Mouse (Mus musculus) intestine, embryonic 15.5 days (tissue): ENCODE measurements at regions not wholly inside any gene's neighbourhood (a gene's known extent, or its start where the extent isn't known, plus 50 kb on each side); places are given as distances from the start of the nearest gene placed in this dataset.

Experiments used
- ATAC-seq: fragments of 200-750 bp; cut with Nextera tagmentation; 2 replicates; pipeline ENCODE4 v1.8.0; 2017; ENCODE audit warnings: moderate TSS enrichment, moderate library complexity
- H3K27ac ChIP-seq: fragments of 300-500 bp; sonication (generic); 2 replicates; pipeline ENCODE4 v1.5.1; 2015; ENCODE audit warnings: mild to moderate bottlenecking, inconsistent platforms
- H3K27me3 ChIP-seq: fragments of 300-500 bp; sonication (generic); replicated peaks from 2 replicates; pipeline ENCODE4 v1.6.1; 2015; ENCODE audit warnings: inconsistent platforms
- H3K36me3 ChIP-seq: fragments of 300-500 bp; sonication (generic); 2 replicates; pipeline ENCODE4 v1.6.1; 2015; ENCODE audit warnings: inconsistent platforms
- H3K4me1 ChIP-seq: fragments of 300-500 bp; sonication (generic); replicated peaks from 2 replicates; pipeline ENCODE4 v1.6.1; 2015; ENCODE audit warnings: inconsistent platforms
- H3K4me2 ChIP-seq: fragments of 300-500 bp; sonication (generic); replicated peaks from 2 replicates; pipeline ENCODE4 v1.6.1; 2015; ENCODE audit warnings: mild to moderate bottlenecking, inconsistent platforms
- H3K4me3 ChIP-seq: fragments of 300-500 bp; sonication (generic); replicated peaks from 2 replicates; pipeline ENCODE4 v1.5.1; 2015; ENCODE audit warnings: inconsistent platforms
- H3K9ac ChIP-seq: fragments of 300-500 bp; sonication (generic); 2 replicates; pipeline ENCODE4 v1.6.1; 2015; ENCODE audit warnings: inconsistent platforms
- H3K9me3 ChIP-seq: fragments of 300-500 bp; sonication (generic); 2 replicates; pipeline ENCODE4 v1.6.1; 2016; ENCODE audit warnings: inconsistent platforms
- WGBS: fragments of 180-500 bp; shearing (Covaris S2); methylation state at CpG from one replicate; pipeline ENCODE4 v1.1.7; 2015; 5-methylcytosine and 5-hydroxymethylcytosine counted together

DNA sequence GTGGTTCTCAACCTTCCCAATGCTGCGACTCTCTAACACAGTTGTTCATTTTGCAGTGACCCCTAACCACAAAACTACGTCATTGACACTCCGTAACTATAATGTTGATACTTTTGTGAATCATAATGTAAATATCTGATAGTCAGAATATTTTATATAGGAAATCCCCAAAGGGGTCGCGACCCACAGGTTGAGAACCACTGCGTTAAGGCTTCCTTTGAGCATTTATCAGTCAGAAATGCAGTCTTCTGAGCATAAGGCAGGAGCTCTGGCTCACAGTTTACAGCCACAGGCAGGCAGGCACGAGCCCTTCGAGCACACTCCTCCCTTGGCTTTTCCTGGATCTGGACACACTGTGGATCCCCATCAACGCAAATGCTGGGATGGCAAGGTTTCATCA, 57.0 kb downstream of the Nxnl2 start:
- Histone ChIP-seq H3K36me3 (no peaks in the 10 kb centered on the region), H3K9ac (no peak overlapping the region), H3K4me2 (no peak overlapping the region), H3K4me3 (no peak overlapping the region), H3K4me1 (no peaks in the 10 kb centered on the region), H3K27ac (no peak overlapping the region), H3K9me3 (no peaks in the 10 kb centered on the region), H3K27me3 (no peaks in the 10 kb centered on the region)
- WGBS: 76% methylated on average over 9 of the region's 9 CpGs
- ATAC-seq: no peak

DNA sequence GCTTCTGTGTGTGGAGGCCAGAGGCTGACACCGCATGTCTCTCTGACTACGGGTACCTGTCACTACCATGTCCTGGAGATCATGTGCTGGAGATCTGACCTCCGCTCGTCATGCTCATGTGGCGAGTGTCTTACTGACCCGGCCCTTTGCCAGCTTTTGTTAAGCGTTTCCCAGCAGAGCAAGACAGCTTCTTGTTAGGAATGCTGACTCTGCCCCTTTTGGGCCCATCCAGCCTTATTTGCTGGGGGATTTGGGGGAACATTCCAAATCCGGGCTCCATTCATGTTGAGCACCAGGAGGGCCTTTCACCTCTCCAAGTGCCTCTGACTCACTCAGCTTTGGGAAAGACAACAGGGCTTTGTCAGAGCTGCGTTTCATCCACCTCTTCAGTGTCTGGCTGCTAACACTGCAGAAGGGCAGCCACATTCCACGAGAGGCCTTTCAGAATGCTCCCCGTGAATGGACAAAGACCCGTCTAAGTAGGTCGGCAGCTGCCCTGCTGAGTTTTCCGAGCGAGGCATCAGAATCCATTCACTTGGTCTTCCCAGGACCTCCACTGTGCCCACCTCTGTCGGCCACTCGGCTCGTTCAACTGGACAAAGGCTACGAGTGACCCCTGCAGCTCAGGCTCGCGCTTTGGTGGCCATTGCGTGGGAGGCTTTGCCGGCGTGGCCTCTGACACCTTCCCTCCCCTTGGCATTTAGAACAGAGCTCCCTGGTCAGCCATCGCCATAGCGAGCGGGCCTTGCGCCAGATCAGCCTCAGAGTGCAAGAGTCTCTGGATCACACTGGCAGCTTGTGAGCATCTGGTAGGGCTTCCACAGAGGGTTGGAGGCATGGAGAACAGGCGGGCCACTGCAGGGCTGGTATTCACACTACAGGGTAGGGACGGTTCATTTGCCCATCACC, 58.3 kb downstream of the Nxnl2 start:
- Histone ChIP-seq H3K4me1 (no peaks in the 10 kb centered on the region), H3K4me3 (no peak overlapping the region), H3K36me3 (no peaks in the 10 kb centered on the region), H3K4me2 (no peak overlapping the region), H3K9me3 (no peaks in the 10 kb centered on the region), H3K27me3 (no peaks in the 10 kb centered on the region), H3K27ac (no peak overlapping the region), H3K9ac (no peak overlapping the region)
- 75% methylated on average over 30 of the region's 30 CpGs for WGBS
- ATAC-seq: no peak

DNA sequence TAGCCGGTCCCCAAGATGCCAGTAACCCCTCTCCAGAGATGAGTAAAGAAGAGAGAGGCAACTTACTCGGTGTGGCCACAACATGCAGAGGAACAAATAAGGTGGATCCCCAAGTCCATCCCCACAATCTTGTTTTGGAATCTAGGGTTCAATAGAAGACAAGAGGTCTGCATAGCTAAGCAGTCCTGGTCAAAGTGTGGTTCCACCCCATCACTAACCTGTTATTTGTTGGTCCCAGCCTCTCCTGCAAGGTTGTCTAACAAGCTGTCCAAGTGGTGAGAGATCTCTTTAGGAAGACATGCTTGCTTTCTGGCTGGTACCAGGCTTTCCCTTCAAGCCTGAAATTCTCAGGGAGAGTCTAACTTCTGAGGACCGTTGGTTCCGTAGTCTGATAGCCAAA, 59.0 kb downstream of the Nxnl2 start:
- Histone ChIP-seq H3K27ac (no peak overlapping the region), H3K4me2 (no peak overlapping the region), H3K9ac (no peak overlapping the region), H3K4me1 (no peaks in the 10 kb centered on the region), H3K4me3 (no peak overlapping the region), H3K27me3 (no peaks in the 10 kb centered on the region), H3K36me3 (no peaks in the 10 kb centered on the region), H3K9me3 (no peaks in the 10 kb centered on the region)
- WGBS: 95% methylated on average over 4 of the region's 4 CpGs
- no peak for ATAC-seq

DNA sequence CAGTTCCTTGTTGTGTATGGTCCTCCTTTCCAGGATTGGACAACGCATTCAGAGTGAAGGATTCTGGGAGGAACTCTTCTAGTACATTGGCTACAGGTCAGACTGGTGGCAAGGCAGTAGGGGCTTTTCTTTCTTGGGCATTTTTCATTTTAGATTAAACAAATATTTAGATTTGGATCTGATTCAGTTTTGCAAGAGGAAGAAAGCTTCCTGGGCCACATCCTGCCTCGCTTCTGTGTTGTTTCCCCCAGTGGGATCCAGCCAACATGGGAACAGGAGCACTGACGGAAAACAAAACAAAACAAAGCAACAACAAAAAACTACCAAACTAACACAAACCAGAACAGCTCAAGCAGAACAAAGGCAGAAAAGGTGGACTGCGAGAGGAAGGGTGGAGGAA, 60.8 kb downstream of the Nxnl2 start:
- Histone ChIP-seq H3K4me2 (no peak overlapping the region), H3K36me3 (no peaks in the 10 kb centered on the region), H3K27me3 (no peaks in the 10 kb centered on the region), H3K4me3 (no peak overlapping the region), H3K9me3 (no peaks in the 10 kb centered on the region), H3K9ac (no peak overlapping the region), H3K4me1 (no peaks in the 10 kb centered on the region), H3K27ac (no peak overlapping the region)
- ATAC-seq: no peak
- 58% methylated on average over 4 of the region's 4 CpGs for WGBS

DNA sequence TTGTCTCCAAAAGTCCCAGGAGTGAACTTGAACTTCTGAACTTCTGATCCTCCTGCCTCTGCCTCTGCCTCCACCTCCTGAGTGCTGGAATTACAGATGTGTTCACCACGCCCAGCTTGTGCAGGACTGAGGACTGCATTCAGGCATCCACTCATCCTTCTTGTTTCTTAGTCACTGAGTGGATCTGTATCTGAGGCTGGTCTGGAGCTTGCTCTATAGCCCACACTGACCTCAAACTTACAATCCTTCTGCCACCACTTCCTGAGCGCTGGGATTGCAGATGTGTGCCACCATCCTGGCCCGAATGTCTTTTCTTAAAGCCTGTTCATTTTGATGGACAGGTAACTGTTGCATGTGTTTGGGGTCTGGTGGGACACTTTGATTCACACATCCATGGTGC, 76.6 kb downstream of the Nxnl2 start:
- H3K4me3 ChIP-seq: no peak overlapping the region
- H3K4me1 ChIP-seq: no peaks in the 10 kb centered on the region
- no peak for ATAC-seq
- H3K27me3 ChIP-seq: no peaks in the 10 kb centered on the region
- H3K27ac ChIP-seq: no peak overlapping the region
- H3K4me2 ChIP-seq: no peak overlapping the region
- 81% methylated on average over 3 of the region's 3 CpGs for WGBS
- H3K9ac ChIP-seq: no peak overlapping the region
- H3K9me3 ChIP-seq: no peaks in the 10 kb centered on the region
- H3K36me3 ChIP-seq: no peaks in the 10 kb centered on the region

DNA sequence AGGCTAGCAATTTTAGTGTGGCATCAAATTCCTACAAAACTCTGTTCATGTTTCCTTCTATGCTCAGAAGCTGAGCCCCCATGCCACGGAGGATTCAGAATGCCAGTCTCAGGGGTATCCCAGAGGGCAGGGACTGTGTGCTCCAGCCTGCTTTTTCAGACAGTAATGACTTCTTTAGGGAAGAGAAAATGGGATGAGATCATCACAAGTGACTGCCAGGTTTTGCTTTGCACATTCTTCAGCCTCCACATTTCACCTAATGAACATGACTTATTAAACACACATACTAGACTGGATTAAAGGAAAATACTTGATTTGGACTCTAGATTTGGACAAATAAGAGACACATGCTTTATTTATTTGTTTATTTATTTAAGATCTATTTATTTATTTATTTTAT, 82.5 kb downstream of the Nxnl2 start:
- H3K9me3 ChIP-seq: no peaks in the 10 kb centered on the region
- no peak overlapping the region for H3K4me2 ChIP-seq
- no peak overlapping the region for H3K27ac ChIP-seq
- H3K9ac ChIP-seq: no peak overlapping the region
- WGBS: 83% methylated on average over 1 of the region's 1 CpGs
- H3K4me1 ChIP-seq: no peaks in the 10 kb centered on the region; the same call in 1 of the 2 replicates
- H3K36me3 ChIP-seq: no peaks in the 10 kb centered on the region
- H3K4me3 ChIP-seq: no peak overlapping the region
- no peaks in the 10 kb centered on the region for H3K27me3 ChIP-seq
- no peak for ATAC-seq

DNA sequence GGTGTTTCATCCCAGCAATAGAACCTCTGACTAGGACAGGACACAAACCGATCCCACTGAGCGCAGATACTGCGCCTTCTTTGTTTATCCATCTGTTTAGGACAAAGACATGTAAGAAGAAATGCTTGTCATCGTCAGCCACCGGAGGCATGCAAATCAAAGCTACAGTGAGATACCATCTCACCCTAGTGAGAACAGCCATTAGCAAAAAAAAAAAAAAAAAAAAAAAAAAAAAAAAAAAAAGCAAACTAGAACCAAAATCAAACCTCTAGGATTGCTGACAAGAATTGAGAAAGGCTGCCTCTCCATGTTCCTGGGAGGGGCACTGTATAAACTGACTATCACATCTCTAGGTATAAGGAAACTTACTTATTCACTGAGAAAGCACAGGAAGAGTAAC, 84.9 kb downstream of the Nxnl2 start:
- H3K4me3 ChIP-seq: no peak overlapping the region
- H3K9ac ChIP-seq: no peak overlapping the region
- peaks cover 10% of the 10 kb centered on the region; the same call in 1 of the 2 replicates for H3K4me1 ChIP-seq
- H3K36me3 ChIP-seq: no peaks in the 10 kb centered on the region
- H3K27me3 ChIP-seq: no peaks in the 10 kb centered on the region
- H3K9me3 ChIP-seq: no peaks in the 10 kb centered on the region
- no peak overlapping the region for H3K4me2 ChIP-seq
- no peak overlapping the region for H3K27ac ChIP-seq
- WGBS: 84% methylated on average over 5 of the region's 5 CpGs
- no peak for ATAC-seq

DNA sequence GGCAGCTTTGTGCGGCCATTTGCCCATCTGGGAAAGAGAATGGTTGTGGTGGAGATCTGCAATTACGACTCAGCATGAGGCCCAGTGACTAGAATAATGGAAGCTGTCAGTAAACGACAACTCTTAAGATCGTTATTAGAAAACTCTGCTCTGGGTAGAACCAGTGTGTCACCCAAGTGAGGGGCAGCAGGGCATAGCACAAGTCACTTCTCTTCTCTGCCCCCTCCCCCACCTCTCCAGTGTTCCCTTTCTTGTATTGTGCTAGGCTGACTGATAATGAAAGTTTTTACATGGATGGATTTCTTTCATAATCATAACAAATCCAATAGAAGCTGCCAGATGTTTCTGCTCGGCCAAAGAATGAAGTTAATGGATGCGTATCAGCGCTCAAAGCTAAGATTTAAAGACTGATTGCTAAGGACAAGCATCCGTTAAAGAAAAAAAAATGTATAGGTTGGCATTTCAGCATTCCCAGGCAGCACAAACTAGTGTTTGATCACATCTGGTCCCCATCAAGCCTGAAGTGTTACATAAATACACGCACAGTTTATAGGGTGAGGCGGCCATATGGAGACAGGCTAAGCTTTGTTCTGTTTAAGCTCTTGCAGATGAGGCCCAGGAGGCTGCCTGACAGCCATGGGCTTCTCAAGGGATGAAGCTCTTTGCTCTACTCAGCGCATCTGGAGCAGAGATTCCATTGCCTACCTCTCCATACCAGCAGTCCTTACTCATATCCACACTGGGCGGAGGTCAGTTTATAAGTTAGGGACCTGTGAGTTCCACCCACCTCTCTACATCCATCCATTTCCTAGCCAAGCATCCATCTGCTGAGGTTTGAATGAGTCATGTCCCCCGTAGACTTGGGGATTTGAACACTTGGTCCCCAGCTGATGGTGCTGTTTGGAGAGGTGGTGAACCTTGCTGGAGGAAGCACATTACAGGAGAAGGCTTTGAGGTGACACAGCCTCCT, 88.2 kb downstream of the Nxnl2 start:
- Histone ChIP-seq H3K27me3 (no peaks in the 10 kb centered on the region), H3K4me3 (no peak overlapping the region), H3K9me3 (no peaks in the 10 kb centered on the region), H3K36me3 (no peaks in the 10 kb centered on the region), H3K27ac (peak overlapping the region; percentile 67), H3K9ac (no peak overlapping the region), H3K4me1 (peaks cover 17% of the 10 kb centered on the region; the same call in 1 of the 2 replicates), H3K4me2 (no peak overlapping the region)
- 35% methylated on average over 13 of the region's 13 CpGs for WGBS
- ATAC-seq: peak; percentile 93

DNA sequence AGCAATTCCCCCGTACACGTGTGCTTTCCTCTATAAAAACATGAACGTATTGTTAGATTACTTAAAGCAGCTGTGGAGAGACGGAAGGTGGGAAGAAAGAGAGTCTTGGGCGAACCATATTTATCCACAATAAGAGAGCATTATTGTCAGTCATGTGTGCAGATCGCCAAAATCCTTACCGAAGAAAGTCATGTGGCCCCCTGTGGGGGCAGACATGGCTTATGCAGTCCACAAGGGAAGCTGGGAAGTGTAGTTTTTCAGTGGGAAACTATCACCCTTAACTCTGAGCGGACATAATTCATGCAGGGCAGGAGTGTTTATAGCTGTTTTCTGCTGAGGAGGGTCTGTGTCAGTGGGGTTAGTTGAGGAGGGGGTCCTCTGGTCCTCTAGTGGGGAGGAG, 90.8 kb downstream of the Nxnl2 start:
- Histone ChIP-seq H3K9me3 (no peaks in the 10 kb centered on the region), H3K4me2 (peak overlapping the region; percentile 26; the same call in 1 of the 2 replicates), H3K27me3 (no peaks in the 10 kb centered on the region), H3K4me1 (peaks cover 17% of the 10 kb centered on the region; the same call in 1 of the 2 replicates), H3K9ac (no peak overlapping the region), H3K4me3 (no peak overlapping the region), H3K36me3 (no peaks in the 10 kb centered on the region), H3K27ac (0 out of 2 replicates have a peak overlapping the region, but pooled peaks have one; percentile 17)
- ATAC-seq: no peak
- WGBS: 60% methylated on average over 8 of the region's 8 CpGs

DNA sequence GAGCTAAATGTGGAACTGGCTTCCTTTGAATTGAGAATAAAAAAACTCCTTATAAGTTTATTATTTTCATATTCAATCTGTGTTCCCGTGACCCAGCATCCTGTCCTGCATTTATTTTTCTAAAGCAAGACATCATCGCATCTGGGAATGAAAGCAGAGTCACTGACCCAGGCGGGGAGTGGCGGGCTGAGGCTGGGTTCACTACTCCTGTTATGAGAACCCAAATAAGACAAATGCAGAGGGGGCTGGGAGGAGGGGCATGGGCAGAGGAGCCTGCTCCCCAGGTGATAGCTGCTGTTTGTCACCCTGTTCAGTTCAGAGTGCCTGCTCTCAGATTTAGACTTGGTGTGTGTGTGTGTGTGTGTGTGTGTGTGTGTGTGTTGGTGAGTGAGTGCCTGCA, 102.0 kb downstream of the Nxnl2 start:
- H3K9ac ChIP-seq: no peak overlapping the region
- H3K27ac ChIP-seq: no peak overlapping the region
- peaks cover 8% of the 10 kb centered on the region; the same call in 1 of the 2 replicates for H3K4me1 ChIP-seq
- 69% methylated on average over 4 of the region's 4 CpGs for WGBS
- no peak overlapping the region for H3K4me2 ChIP-seq
- no peaks in the 10 kb centered on the region for H3K27me3 ChIP-seq
- no peaks in the 10 kb centered on the region for H3K9me3 ChIP-seq
- no peak for ATAC-seq
- H3K4me3 ChIP-seq: no peak overlapping the region
- H3K36me3 ChIP-seq: no peaks in the 10 kb centered on the region

DNA sequence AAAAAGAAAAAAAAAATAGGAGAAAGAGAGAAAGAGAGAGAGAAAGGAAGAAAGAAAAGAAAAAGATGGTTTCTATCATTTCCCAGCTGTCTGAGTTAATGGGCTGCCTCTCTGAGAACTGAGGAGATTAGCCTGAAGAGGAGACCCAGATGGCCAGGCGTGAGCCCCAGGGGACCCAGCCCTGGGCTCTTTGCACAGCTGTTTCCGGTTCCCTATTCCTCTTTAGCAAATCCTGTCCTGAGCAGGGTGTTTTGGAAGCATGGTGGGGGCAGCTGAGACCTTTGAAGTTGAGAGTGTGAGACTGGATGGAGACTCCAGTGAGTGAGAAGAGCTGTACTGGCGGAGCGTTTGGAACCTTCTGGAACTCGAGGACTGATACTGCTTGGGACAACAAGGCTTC, 103.8 kb downstream of the Nxnl2 start:
- H3K4me2 ChIP-seq: no peak overlapping the region
- peak; percentile 66 for ATAC-seq
- WGBS: 40% methylated on average over 5 of the region's 5 CpGs
- peak overlapping the region; percentile 44; the same call in 1 of the 2 replicates for H3K27ac ChIP-seq
- H3K9me3 ChIP-seq: no peaks in the 10 kb centered on the region
- peaks cover 18% of the 10 kb centered on the region for H3K4me1 ChIP-seq
- H3K27me3 ChIP-seq: no peaks in the 10 kb centered on the region
- H3K9ac ChIP-seq: no peak overlapping the region
- no peak overlapping the region for H3K4me3 ChIP-seq
- no peaks in the 10 kb centered on the region for H3K36me3 ChIP-seq

DNA sequence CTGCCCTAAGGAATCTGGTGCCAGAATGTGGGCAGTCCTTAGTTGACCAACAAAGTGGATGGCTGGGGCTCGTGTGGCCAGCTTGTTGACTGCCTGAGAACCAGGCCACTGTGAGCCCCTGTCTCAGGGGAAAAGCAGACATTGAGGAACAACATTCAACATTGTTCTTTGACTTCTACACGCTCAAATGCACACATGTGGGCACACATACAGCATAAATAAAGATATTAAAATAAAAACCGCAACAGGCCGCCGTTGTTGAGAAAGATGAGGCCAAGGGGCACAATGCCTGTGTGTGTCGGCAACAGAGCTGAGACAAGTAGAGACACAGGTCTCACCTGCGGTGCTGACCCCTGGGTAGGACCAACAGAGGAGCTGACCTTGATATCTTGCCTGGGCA, 105.8 kb downstream of the Nxnl2 start:
- Histone ChIP-seq H3K4me3 (no peak overlapping the region), H3K9me3 (no peaks in the 10 kb centered on the region), H3K4me2 (no peak overlapping the region), H3K4me1 (peaks cover 27% of the 10 kb centered on the region), H3K27me3 (no peaks in the 10 kb centered on the region), H3K36me3 (no peaks in the 10 kb centered on the region), H3K27ac (no peak overlapping the region), H3K9ac (no peak overlapping the region)
- 89% methylated on average over 7 of the region's 7 CpGs for whole genome bisulfite sequencing
- ATAC-seq: no peak
